ENCODE assay signal across 21 mouse cellular contexts in the genomic region with DNA sequence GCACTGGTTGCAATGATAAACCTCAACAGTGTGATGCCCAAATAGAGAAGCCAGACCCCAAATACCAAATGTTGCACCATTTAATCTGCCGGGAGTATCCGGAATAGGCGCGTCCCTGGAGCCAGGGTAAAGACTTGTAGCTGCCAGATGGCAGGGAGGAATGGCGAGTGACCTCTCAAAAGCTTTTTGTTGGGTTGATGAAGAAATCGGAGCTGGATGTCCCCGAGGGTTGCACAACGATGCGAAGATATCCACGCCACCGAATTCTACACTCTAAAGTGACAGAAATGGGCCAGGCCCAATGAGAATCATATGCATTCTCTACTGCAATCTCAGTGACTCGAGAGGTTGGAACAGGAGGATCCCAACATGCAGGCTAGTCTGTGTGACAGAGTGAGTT.
"Had no signal": no experiment of that assay in that cellular context is flagged by ENCODE, and none has a peak within 500 bp of the region (broad histone marks: within the 10 kb centered on the region; RNA-seq: fewer than 3 reads in every experiment).

No protein-coding gene starts in this region.

- H3K4me3 ChIP-seq: heart, adult 2 months; heart, embryonic 13.5 days; heart, embryonic 15.5 days; hindbrain, embryonic 13.5 days; hindbrain, embryonic 15.5 days; kidney, embryonic 15.5 days; limb, embryonic 13.5 days; limb, embryonic 15.5 days had no signal

- H3K4me1 ChIP-seq: heart, embryonic 13.5 days; heart, embryonic 15.5 days; hindbrain, embryonic 13.5 days; hindbrain, embryonic 15.5 days; kidney, embryonic 15.5 days; limb, embryonic 13.5 days; limb, embryonic 15.5 days had no signal

- DNase-seq: gastrocnemius, postnatal 14 days; gastrocnemius, postnatal 36 days; heart, adult 11 months; heart, adult 2 months; heart, postnatal 14 days; heart, postnatal 36 days; kidney, adult 11 months; kidney, adult 2 months; kidney, adult 9 months; kidney, postnatal 14 days; kidney, postnatal 36 days; layer of hippocampus, adult 9-11 months; layer of hippocampus, postnatal 36 days; left cerebral cortex, postnatal 4 days had no signal
